Mouse (Mus musculus) neural tube, embryonic 14.5 days (tissue): Measurements from ENCODE around the gene Kcnh5. TPM values are rescaled to one million over a fixed set of nuclear protein-coding genes. Genes with fewer than 3 reads are reported as not detected.

Experiments
- ATAC-seq: fragments of 200-750 bp; cut with Nextera tagmentation; 2 replicates; pipeline ENCODE4 v1.8.0; 2017; ENCODE audit warnings: low read depth, mild to moderate bottlenecking, moderate TSS enrichment, moderate library complexity
- H3K27ac ChIP-seq: fragments of 300-500 bp; sonication (generic); 2 replicates; pipeline ENCODE4 v1.5.1; 2014; ENCODE audit warnings: low read depth, mild to moderate bottlenecking, control low read depth, low read length, moderate library complexity, mixed read lengths
- H3K27me3 ChIP-seq: fragments of 300-500 bp; sonication (generic); 2 replicates; pipeline ENCODE4 v1.6.1; 2014; ENCODE audit warnings: low read length; ENCODE audit not compliant: control insufficient read depth, insufficient read depth
- H3K36me3 ChIP-seq: fragments of 300-500 bp; sonication (generic); 2 replicates; pipeline ENCODE4 v1.6.1; 2014; ENCODE audit warnings: low read length, mixed read lengths; ENCODE audit not compliant: control insufficient read depth, insufficient read depth
- H3K4me1 ChIP-seq: fragments of 300-500 bp; sonication (generic); 2 replicates; pipeline ENCODE4 v1.6.1; 2014; ENCODE audit warnings: low read length; ENCODE audit not compliant: control insufficient read depth, insufficient read depth
- H3K4me2 ChIP-seq: fragments of 300-500 bp; sonication (generic); 2 replicates; pipeline ENCODE4 v1.6.1; 2014; ENCODE audit warnings: mild to moderate bottlenecking, low read depth, low read length, control low read depth
- H3K4me3 ChIP-seq: fragments of 300-500 bp; sonication (generic); 2 replicates; pipeline ENCODE4 v1.5.1; 2014; ENCODE audit warnings: low read depth, low read length, control low read depth, mixed read lengths
- H3K9ac ChIP-seq: fragments of 300-500 bp; sonication (generic); replicated peaks from 2 replicates; pipeline ENCODE4 v1.6.1; 2014; ENCODE audit warnings: low read depth, mild to moderate bottlenecking, control low read depth, low read length, mixed read lengths
- H3K9me3 ChIP-seq: fragments of 300-500 bp; sonication (generic); 2 replicates; pipeline ENCODE4 v1.6.1; 2016; ENCODE audit warnings: low read length; ENCODE audit not compliant: control insufficient read depth
- WGBS: fragments of 180-500 bp; shearing (Covaris S2); extraction: QIAGEN DNeasy Blood & Tissue Kit; methylation state at CpG from one replicate; pipeline ENCODE4 v1.1.7; 2014; 5-methylcytosine and 5-hydroxymethylcytosine counted together
- polyA plus RNA-seq: library from polyadenylated mRNA; unstranded; fragments of >200 nt; fragmentation: Nextera tagmentation; extraction: Ambion mirVana; gene quantifications from 2 replicates; pipeline ENCODE4 v1.2.1, GENCODE M21; 2014

The Kcnh5 gene
- polyA plus RNA-seq, 1 experiment from 2014 or later = 6.3 TPM

- Histone ChIP-seq H3K36me3 (no peaks in the 10 kb centered on the region), H3K27me3 (no peaks in the 10 kb centered on the region), H3K4me3 (no peak overlapping the region), H3K4me1 (no peaks in the 10 kb centered on the region), H3K4me2 (no peak overlapping the region), H3K27ac (no peak overlapping the region), H3K9me3 (no peaks in the 10 kb centered on the region), H3K9ac (no peak overlapping the region)
- ATAC-seq = no peak
- 85% methylated on average over 12 of the region's 12 CpGs for WGBS
Observed at GRCm38 (mm10) chr12:74848611-74849347, 328.4 kb downstream of the Kcnh5 start.

Other genes starting within 250 kb of the Kcnh5 start
- 9.1 and 23.4 TPM in 2 replicates for gene Rhoj, start 131.0 kb upstream of the Kcnh5 start, polyA plus RNA-seq
- gene Gphb5, start 239.4 kb upstream of the Kcnh5 start, polyA plus RNA-seq = not detected in 2 replicates